Mouse (Mus musculus): ENCODE measurements around the gene Trpc2.
"Not testable (repeated sequence)": the region's sequence is repeated elsewhere in the genome, so short reads cannot be mapped to it uniquely, and the experiment has no call there.

Gene Trpc2

DNA sequence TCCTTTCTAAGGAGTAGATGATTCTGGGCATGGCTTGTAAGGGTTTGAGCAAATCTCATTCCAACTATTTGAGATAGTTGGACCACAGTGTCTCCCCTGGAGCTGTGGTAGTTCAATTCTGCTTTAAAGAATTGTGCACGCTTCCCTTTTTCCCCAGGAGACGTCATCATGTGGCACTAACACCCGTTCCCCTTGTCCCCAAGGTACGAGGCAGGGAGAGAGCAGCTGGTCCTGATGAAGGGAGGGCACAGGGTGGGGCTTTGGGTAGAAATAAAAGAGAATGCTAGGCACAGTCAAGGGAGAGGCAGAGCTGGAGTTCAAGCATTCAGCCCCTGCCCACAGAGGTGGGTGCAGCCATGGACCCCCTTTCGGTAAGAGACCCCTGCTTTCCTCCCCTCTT lies at the start of gene Trpc2:
Gene Trpc2, plus strand, starts transcription at position 301 of the 400 bp plus-strand sequence.
- DNase-seq = no peak

GRCm38 (mm10) chr7:102034904-102035303 lies 48.0 kb upstream of the Trpc2 start:
- DNase-seq = no peak

GRCm38 (mm10) chr7:102035534-102035933 lies 47.4 kb upstream of the Trpc2 start:
- DNase-seq = no peak

DNA sequence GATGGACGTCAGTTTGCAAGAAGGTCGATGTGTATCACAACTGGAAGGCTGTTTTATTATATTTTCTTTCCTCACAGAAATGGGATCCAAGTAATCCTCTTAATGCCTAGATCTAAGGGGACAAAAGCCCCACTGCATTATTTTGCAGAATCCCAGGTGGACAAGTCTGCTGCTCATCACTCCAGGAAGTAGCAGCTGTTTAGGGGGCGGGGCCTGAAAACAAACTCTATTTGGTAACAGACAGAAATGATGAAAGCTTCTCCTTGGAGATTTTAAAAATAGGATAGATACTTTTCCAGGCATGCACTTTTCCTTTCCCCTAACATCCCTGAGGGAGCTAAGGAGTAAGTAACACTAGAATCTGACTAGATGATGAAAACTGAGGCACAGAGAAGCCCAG lies 45.6 kb upstream of the Trpc2 start:
- no peak for DNase-seq

GRCm38 (mm10) chr7:102042314-102042713 lies 40.6 kb upstream of the Trpc2 start:
- peak in 1 of 2 experiments; percentile 59 for DNase-seq

DNA sequence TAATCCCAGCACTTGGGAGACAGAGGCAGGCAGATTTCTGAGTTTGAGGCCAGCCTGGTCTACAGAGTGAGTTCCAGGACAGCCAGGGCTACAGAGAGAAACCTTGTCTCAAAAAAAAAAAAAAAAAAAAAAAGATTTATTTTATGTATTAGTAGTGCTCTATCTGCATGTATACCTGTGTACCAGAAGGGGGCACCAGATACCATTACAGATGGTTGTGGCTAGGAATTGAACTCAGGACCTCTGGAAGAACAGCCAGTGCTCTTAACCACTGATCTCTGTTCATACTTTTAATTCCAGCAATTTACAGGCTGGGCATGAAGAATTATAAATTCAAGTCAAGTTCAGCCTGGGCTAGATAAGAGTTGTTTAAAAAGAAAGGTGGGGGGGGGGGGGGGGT lies 34.4 kb upstream of the Trpc2 start:
- DNase-seq = not testable (repeated sequence)

GRCm38 (mm10) chr7:102061353-102061752 lies 21.6 kb upstream of the Trpc2 start:
- DNase-seq = no peak

DNA sequence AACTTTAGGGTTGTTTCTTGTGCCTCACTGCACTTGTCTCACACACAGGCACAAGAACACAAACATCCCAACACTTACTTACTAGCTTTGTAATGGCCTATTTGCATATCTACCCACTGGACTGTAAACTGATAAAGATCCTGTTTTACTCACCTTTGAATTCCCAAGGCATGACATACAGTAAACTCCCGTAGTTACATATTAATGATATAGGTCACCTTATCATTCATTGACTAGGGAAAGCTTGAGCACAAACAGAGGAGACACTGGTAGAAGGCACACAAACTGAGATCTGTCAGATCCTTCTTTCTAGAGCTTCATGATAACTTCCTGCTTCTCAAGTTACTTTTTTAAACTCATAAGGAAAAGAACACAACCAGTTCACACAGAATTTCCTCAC lies 20.7 kb upstream of the Trpc2 start:
- peak in 1 of 2 experiments; percentile 11 for DNase-seq

GRCm38 (mm10) chr7:102063891-102064290 lies 19.0 kb upstream of the Trpc2 start:
- no peak for DNase-seq

GRCm38 (mm10) chr7:102064655-102065045 lies 18.3 kb upstream of the Trpc2 start:
- DNase-seq = no peak

- peak; percentile 90 to 93 for DNase-seq
Observed at GRCm38 (mm10) chr7:102065046-102065891, 17.6 kb upstream of the Trpc2 start, which contains the start of the genes Rnf121, Xndc1 and Xntrpc. Gene Rnf121, minus strand, starts transcription at chr7:102065469. Gene Xndc1, plus strand, starts transcription at chr7:102065511. Gene Xntrpc, plus strand, starts transcription at chr7:102065713.

DNA sequence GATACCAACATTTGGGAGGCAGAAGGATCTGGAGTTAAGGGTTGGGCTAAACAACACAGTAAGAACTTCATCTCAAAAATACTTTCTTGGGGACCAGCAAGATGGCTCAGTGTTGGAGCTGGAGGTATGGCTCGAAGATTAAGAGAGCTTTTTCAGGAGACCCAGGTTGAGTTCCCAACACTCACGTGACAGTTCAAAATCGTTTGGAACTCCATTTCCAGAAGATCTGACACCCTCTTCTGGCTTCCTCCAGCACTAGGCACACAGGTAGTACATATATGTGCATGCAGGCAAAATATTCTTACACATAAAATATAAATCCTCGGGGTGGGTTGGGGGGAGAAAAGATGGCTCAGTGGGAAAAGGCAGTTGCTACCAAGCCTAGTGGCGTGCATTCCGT lies 16.6 kb upstream of the Trpc2 start:
- no peak for DNase-seq

DNA sequence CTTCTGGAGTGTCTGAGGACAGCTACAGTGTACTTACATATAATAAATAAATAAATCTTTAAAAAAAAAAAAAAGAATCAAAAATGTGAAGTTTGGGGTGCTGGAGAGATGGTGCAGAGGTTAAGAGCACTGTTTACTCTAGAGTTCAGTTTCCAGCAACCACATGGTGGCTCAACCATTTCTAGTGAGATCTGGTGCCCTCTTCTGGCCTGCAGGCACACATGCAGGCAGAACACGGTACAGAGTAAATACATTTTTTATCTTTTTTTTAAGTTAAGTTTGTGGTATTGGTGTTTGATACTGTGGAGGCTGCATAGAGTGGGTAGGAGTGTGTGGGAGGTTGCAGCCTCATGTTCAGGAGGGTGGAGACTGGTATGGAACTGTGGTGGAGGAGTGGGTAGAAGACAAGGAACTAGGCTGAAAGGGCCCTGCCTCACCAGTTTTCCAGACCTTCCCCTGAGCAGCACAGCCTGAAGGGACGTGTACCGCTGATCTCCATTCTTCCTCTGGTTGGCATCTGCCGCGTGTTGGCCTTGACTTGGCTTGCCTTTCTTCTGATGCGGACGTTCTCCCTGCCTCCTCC lies 6.1 kb upstream of the Trpc2 start:
- DNase-seq = no peak

- peak; percentile 34 to 39 for DNase-seq
Observed at GRCm38 (mm10) chr7:102078517-102078916, 4.4 kb upstream of the Trpc2 start.

DNA sequence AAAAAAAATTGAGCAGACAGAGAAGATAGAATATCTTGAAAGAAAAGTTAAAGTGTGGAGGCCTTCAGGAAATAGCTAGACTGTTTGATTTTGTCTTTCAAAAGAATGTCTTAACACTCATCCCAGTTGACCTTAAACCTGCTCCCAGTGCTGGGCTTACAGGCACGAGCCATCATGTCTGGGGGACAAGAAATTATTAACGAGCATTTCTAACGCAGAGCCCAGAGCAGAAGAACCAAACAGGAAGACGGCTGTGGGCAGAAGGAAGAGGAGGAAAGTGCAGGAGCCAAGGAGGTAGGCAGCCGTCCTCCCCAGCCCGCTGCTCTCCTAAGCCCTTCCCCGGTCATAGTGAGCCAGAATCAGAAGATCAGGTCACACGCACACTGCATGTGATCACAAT lies 2.6 kb upstream of the Trpc2 start:
- DNase-seq = peak; percentile 23 to 52

DNA sequence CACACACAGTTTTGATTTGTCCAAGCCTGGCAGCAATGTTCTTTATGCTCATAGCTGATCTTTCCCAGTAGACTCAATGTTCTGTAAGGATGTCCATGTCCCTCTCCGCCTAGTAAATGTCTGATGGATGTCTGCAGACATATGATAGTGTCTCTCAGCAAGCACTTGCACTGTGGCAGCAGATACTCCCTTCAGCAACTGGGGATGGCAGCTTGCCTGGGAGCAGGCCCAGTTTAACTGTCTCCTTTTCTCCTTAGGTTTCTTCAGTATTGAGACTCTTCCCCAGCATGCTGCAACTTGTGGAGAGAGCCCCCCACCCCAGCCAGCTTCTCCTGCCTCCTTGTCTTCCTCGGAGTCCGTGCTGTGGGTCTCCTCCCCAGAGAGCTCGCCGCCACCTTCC lies 1.1 kb upstream of the Trpc2 start:
- DNase-seq = no peak

DNA sequence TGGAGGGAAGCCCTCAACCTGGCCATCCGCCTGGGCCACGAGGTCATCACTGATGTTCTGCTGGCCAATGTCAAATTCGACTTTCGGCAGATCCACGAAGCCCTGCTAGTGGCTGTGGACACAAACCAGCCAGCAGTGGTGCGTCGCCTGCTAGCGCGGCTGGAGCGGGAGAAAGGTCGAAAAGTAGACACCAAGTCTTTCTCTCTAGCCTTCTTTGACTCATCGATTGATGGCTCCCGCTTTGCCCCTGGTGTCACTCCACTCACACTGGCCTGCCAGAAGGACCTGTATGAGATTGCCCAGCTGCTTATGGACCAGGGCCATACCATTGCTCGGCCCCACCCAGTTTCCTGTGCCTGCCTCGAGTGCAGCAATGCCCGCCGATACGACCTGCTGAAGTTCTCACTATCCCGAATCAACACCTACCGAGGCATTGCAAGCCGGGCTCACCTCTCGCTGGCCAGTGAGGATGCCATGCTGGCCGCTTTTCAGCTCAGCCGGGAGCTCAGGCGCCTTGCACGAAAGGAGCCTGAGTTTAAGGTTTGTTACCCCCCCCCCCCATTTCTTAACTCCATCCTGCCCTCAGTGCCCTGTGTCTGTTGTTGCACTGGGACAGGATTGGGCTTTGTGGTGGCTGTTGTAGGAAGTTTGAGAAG lies 1.3 kb downstream of the Trpc2 start:
- no peak for DNase-seq

- no peak for DNase-seq
Observed at GRCm38 (mm10) chr7:102087336-102087735, 4.4 kb downstream of the Trpc2 start.

DNA sequence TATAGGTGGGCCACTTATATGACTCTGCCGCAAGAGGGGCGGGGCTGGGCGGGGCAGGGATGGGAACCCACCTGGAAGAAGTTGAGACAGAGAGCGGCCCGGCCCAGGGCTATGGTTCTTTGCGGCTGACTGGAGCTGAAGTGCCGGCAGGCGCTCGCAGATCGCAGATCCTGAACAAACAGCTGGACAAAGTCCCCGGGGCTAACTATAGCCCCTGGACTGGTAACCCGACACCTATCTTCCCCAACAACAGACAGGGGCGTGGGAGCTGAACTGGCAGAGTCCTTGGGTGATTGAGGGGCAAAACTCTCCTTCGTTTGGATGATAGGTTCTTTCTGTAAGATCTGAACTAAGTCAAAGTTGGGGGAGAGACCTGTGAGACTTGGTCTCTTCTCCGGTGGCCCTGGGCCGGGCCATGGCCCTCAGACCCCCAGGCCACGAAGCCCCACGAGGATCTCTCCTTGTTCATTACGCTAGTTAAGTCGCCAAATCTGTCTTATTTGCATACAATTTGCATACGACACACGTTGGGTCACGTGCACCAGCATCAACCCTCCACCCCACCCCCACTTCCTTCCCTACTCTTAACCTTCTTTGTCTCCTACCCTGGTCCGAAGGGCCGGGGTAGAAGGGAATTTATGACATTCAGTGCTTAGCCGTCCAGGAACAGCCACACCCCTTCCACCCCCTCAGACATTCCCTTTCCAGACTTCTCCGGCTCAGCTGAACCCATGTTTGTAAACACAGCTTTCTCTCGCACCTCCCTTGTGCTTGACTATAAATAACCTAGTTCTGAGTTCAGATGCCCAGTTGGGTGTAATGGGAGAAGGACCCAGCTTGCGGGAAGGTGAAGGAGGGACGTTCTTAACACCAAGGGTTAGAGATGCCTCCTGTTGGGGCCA lies 17.1 kb downstream of the Trpc2 start:
- peak; percentile 22 to 29 for DNase-seq

- DNase-seq = no peak
Observed at GRCm38 (mm10) chr7:102100868-102101267, 18.0 kb downstream of the Trpc2 start.

- DNase-seq = no peak
Observed at GRCm38 (mm10) chr7:102101487-102101886, 18.6 kb downstream of the Trpc2 start, which contains the start of gene Art1. Gene Art1, plus strand, starts transcription at chr7:102101743.

GRCm38 (mm10) chr7:102102241-102102640 lies 19.3 kb downstream of the Trpc2 start:
- DNase-seq = no peak

GRCm38 (mm10) chr7:102102696-102103095 lies 19.8 kb downstream of the Trpc2 start:
- DNase-seq = no peak

Data from kidney, adult 8-10 months (tissue).